Mouse (Mus musculus): Measurements from ENCODE around the gene Pik3c2b. TPM values are rescaled to one million over a fixed set of nuclear protein-coding genes. Genes with fewer than 3 reads are reported as not detected.

Gene Pik3c2b
- polyA plus RNA-seq, 1 experiment, result 15.5 TPM

DNA sequence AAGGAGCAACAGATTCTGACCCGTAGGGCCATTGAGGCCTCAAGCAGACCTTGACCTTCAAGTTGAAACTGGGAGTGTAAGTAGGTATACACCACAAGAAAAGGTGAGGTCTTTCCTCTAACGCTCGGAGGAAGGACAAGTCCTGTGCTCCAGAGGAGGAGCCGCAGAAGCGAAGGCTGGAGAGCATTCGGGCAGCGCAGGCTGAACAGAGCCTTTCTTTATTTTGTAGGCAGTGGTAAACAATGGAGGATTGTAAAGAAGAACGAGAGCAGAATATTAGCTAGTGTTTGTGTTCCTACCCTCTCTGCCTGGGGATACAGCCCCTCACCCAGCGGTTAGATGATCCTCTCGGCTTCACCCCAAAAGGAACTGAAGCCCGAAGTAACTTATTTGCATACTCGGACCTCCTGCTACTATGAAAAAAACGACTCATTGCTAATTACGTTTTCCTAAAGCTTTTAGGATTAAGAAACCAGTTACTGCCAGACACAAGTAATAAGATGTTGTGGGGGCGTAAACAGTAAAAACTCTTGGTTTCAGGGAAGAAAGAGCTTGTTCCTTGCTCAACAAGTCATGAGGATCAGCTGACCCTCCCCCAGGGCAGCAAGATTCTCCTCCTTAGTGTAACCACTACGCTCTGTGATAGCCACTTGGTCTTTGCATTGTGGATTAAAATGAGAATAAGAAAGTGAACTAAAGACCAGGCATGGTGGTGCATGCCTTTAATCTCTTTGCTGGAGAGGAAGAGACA, 84.2 kb downstream of the Pik3c2b start:
- H3K27me3 ChIP-seq (ENCODE audit: control insufficient read depth, insufficient read depth, low read length), result no peaks in the 10 kb centered on the region
- 47% methylated on average over 16 of the region's 16 CpGs for WGBS
- DNase-seq, result peak in 1 of 2 experiments; percentile 12
- H3K4me1 ChIP-seq (ENCODE audit: control insufficient read depth, insufficient read depth, low read length), result no peaks in the 10 kb centered on the region; the same call in 1 of the 2 replicates
- H3K4me3 ChIP-seq (replicated peaks; ENCODE audit: insufficient read depth, low read depth, low read length), result no peak overlapping the region
- TF ChIP-seq POLR2A (IDR thresholded peaks at IDR 0.05; ENCODE audit: borderline replicate concordance, insufficient read depth, low read length), result no peak
- no peak for TF ChIP-seq CTCF (IDR thresholded peaks at IDR 0.05; ENCODE audit: borderline replicate concordance, insufficient read depth, low read depth, low read length)
- H3K27ac ChIP-seq (ENCODE audit: insufficient read depth, low read length), result peak overlapping the region; percentile 52; the same call in 1 of the 2 replicates

DNA sequence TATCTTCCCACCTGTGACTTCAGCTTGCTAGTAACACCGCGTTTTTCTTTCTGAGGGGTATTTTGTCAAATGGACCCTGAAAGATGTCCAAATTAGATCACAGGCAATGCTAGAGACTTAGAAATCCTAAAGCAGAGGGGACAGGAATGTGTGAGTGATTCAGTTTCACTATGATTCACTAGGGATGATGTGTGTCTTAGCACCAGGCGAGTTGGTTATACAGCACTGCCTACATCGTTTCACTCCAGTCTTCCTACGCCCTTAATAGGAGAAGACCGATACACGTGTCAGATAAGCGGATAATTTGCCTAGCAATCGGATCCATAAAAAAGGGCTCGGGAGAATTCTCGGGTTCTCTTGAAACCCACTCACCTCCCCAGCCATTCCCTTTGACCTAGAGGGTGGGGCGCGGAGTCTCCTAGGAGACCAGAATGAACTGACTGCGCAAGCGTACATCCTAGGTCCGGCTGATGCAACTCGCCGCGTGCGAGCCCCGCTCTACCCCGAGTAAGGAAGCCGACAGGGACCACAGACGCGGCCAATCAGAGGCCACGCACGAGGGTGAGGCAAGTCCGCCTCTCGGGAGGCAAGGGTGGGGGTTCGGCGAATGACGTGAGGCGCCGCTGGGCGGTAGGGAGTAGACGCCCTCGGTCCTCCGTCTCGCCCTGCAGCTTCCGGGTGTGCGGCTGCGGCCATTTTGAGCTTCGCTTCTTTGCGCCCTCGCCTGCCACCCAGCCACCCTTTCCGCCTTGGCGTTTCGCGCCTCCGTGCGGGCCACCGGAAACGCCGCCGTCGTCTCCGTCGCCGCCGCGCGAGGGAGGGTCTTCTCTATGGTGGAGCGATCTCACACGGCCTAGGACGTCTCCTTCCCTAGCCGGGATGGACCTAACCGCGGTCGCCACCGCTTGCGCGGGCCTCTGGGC, 85.4 kb downstream of the Pik3c2b start, which contains the start of gene Ppp1r15b:
Gene Ppp1r15b, plus strand, starts transcription at position 506 of the 923 bp plus-strand sequence.
- Histone ChIP-seq H3K27ac (ENCODE audit: insufficient read depth, low read length) (peak within 1 kb of the TSS; percentile 83), H3K27me3 (ENCODE audit: control insufficient read depth, insufficient read depth, low read length) (no peaks in the 10 kb centered on the region), H3K4me1 (ENCODE audit: control insufficient read depth, insufficient read depth, low read length) (no peaks in the 10 kb centered on the region; the same call in 1 of the 2 replicates), H3K4me3 (replicated peaks; ENCODE audit: insufficient read depth, low read depth, low read length) (peak within 1 kb of the TSS; percentile 81)
- under 1% methylated on average over 72 of the region's 72 CpGs for WGBS
- TF ChIP-seq CTCF (IDR thresholded peaks at IDR 0.05; ENCODE audit: borderline replicate concordance, insufficient read depth, low read depth, low read length) (no peak), POLR2A (IDR thresholded peaks at IDR 0.05; ENCODE audit: borderline replicate concordance, insufficient read depth, low read length) (peak; percentile 71)
- DNase-seq, result peak; percentile 99 to 100

GRCm38 (mm10) chr1:133131561-133131905, 86.1 kb downstream of the Pik3c2b start:
- TF ChIP-seq POLR2A (IDR thresholded peaks at IDR 0.05; ENCODE audit: borderline replicate concordance, insufficient read depth, low read length) (no peak), CTCF (IDR thresholded peaks at IDR 0.05; ENCODE audit: borderline replicate concordance, insufficient read depth, low read depth, low read length) (no peak)
- no peak for DNase-seq
- peak overlapping the region; percentile 81 for H3K4me3 ChIP-seq (replicated peaks; ENCODE audit: insufficient read depth, low read depth, low read length)
- H3K27ac ChIP-seq (ENCODE audit: insufficient read depth, low read length), result peak overlapping the region; percentile 83
- H3K4me1 ChIP-seq (ENCODE audit: control insufficient read depth, insufficient read depth, low read length), result no peaks in the 10 kb centered on the region; the same call in 1 of the 2 replicates
- no peaks in the 10 kb centered on the region for H3K27me3 ChIP-seq (ENCODE audit: control insufficient read depth, insufficient read depth, low read length)
- WGBS, result 1% methylated on average over 35 of the region's 35 CpGs

- no peak for TF ChIP-seq CTCF (IDR thresholded peaks at IDR 0.05; ENCODE audit: borderline replicate concordance, insufficient read depth, low read depth, low read length)
- TF ChIP-seq POLR2A (IDR thresholded peaks at IDR 0.05; ENCODE audit: borderline replicate concordance, insufficient read depth, low read length), result no peak
- Histone ChIP-seq H3K4me1 (ENCODE audit: control insufficient read depth, insufficient read depth, low read length) (no peaks in the 10 kb centered on the region; the same call in 1 of the 2 replicates), H3K4me3 (replicated peaks; ENCODE audit: insufficient read depth, low read depth, low read length) (peak overlapping the region; percentile 81), H3K27me3 (ENCODE audit: control insufficient read depth, insufficient read depth, low read length) (no peaks in the 10 kb centered on the region), H3K27ac (ENCODE audit: insufficient read depth, low read length) (peak overlapping the region; percentile 83; the same call in 1 of the 2 replicates)
- DNase-seq, result peak in 1 of 2 experiments; percentile 16
- WGBS, result 0% methylated on average over 11 of the region's 11 CpGs
Observed at GRCm38 (mm10) chr1:133131936-133132335, 86.5 kb downstream of the Pik3c2b start.

GRCm38 (mm10) chr1:133132388-133133326, 87.2 kb downstream of the Pik3c2b start:
- DNase-seq, result no peak
- TF ChIP-seq CTCF (IDR thresholded peaks at IDR 0.05; ENCODE audit: borderline replicate concordance, insufficient read depth, low read depth, low read length) (no peak), POLR2A (IDR thresholded peaks at IDR 0.05; ENCODE audit: borderline replicate concordance, insufficient read depth, low read length) (no peak)
- Histone ChIP-seq H3K4me1 (ENCODE audit: control insufficient read depth, insufficient read depth, low read length) (no peaks in the 10 kb centered on the region; the same call in 1 of the 2 replicates), H3K27ac (ENCODE audit: insufficient read depth, low read length) (0 out of 2 replicates have a peak overlapping the region, but pooled peaks have one; percentile 13), H3K27me3 (ENCODE audit: control insufficient read depth, insufficient read depth, low read length) (no peaks in the 10 kb centered on the region), H3K4me3 (replicated peaks; ENCODE audit: insufficient read depth, low read depth, low read length) (peak overlapping the region; percentile 81)
- 1% methylated on average over 26 of the region's 26 CpGs for WGBS

- H3K27me3 ChIP-seq (ENCODE audit: control insufficient read depth, insufficient read depth, low read length), result no peaks in the 10 kb centered on the region
- H3K4me1 ChIP-seq (ENCODE audit: control insufficient read depth, insufficient read depth, low read length), result no peaks in the 10 kb centered on the region; the same call in 1 of the 2 replicates
- no peak overlapping the region for H3K27ac ChIP-seq (ENCODE audit: insufficient read depth, low read length)
- DNase-seq, result no peak
- WGBS, result 6% methylated on average over 2 of the region's 2 CpGs
- TF ChIP-seq CTCF (IDR thresholded peaks at IDR 0.05; ENCODE audit: borderline replicate concordance, insufficient read depth, low read depth, low read length) (no peak), POLR2A (IDR thresholded peaks at IDR 0.05; ENCODE audit: borderline replicate concordance, insufficient read depth, low read length) (no peak)
- H3K4me3 ChIP-seq (replicated peaks; ENCODE audit: insufficient read depth, low read depth, low read length), result peak overlapping the region; percentile 81
Observed at GRCm38 (mm10) chr1:133133425-133133824, 88.0 kb downstream of the Pik3c2b start.
